Mouse (Mus musculus) cerebellum, adult 2 months (tissue): ENCODE results near the gene Ankrd11.
"Not testable (repeated sequence)": the region's sequence is repeated elsewhere in the genome, so short reads cannot be mapped to it uniquely, and the experiment has no call there.

Experiments
- CTCF ChIP-seq: fragments of 200-500 bp; IDR thresholded peaks from 2 replicates; pipeline ENCODE4 v1.5.1; 2011; ENCODE audit warnings: low read depth, mild to moderate bottlenecking, control low read depth, low read length, moderate library complexity, borderline replicate concordance; ENCODE audit not compliant: insufficient read depth
- POLR2A ChIP-seq: fragments of 200-500 bp; IDR thresholded peaks from 2 replicates; pipeline ENCODE4 v1.6.1; 2011; ENCODE audit warnings: low read length, control low read depth, borderline replicate concordance; ENCODE audit not compliant: insufficient read depth

- TF ChIP-seq POLR2A, CTCF: not testable (repeated sequence)
Measured at GRCm38 (mm10) chr8:123044743-123045425, 2.8 kb upstream of the Ankrd11 start.
